Mouse (Mus musculus) Patski (cell line): ENCODE results near the gene Cep63. TPM values are rescaled to one million over a fixed set of nuclear protein-coding genes. Genes with fewer than 3 reads are reported as not detected.

Experiments
- ATAC-seq: fragments of 100-300 bp; one replicate; pipeline ENCODE4 v1.8.0; 2021
- CTCF ChIA-PET: fragments of 350-600 bp; sonication (Branson Sonifier 250); formaldehyde crosslinking; loops from one replicate; lab custom pipeline; 2022; ENCODE audit warnings: inconsistent platforms; lab: Charles Lee
- POLR2A ChIA-PET: fragments of 350-600 bp; sonication (Branson Sonifier 250); formaldehyde crosslinking; loops from one replicate; lab custom pipeline; 2022; ENCODE audit warnings: antibody characterized with exemption, inconsistent platforms; lab: Charles Lee
- DNase-seq: peaks from one replicate; pipeline ENCODE4 v3.0.0-alpha.2; 2011; ENCODE audit warnings: low read depth, low spot score
- H3K27me3 ChIP-seq: fragments of 371-371 bp; one replicate; pipeline ENCODE4 v1.5.1; 2021
- CTCF ChIP-seq: fragments of 100-300 bp; IDR thresholded peaks from one replicate; pipeline ENCODE4 v1.5.1; 2021
- in situ Hi-C: fragments of 300-500 bp; cut with MboI; formaldehyde crosslinking; loops from 3 replicates; pipeline ENCODE4 v1.11.1; 2018; ENCODE audit warnings: low pct_unique_long_range_greater_than_20kb, mixed read lengths
- polyA plus RNA-seq: library from polyadenylated mRNA; unstranded; gene quantifications from one replicate; pipeline ENCODE4 v1.2.3, GENCODE M21; 2021

The Cep63 gene
- polyA plus RNA-seq, 1 experiment from 2014 or later: 33.9 TPM

DNA sequence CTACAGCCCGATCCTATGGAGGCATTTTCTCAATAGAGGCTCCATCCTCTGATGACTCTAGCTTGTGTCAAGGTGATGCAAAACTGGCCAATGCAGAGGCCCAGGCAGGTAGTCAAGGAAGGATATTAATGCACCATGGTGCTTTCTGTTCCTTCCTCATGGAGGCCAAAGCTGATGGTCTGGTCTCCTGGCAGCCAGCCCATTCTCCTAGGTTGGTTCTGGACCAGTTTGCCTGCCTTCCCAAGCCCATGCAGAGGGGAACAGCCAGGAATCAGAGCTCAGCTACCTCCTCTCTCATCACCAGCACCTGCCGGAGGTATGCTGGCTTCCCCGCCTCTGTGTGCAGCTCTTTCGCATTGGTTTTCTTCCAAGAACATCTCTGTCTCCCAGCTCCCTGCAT, 89.4 kb downstream of the Cep63 start:
- ChIA-PET POLR2A (no interaction called here), CTCF (no interaction called here)
- ATAC-seq (no peak), DNase-seq (no peak)
- no peak for TF ChIP-seq CTCF
- in situ Hi-C loops: loop anchor here (25.0 kb wide), 1 partner anchor 1350 kb away; no protein-coding TSS in a partner anchor
- peaks cover 22% of the 10 kb centered on the region for H3K27me3 ChIP-seq

Other genes starting within 250 kb of the Cep63 start
- gene Ky, start 120.8 kb downstream of the Cep63 start, polyA plus RNA-seq: not detected
- 113 TPM for gene Anapc13, start 238 bp downstream of the Cep63 start, polyA plus RNA-seq
- 306 TPM for gene Amotl2, start 90.1 kb upstream of the Cep63 start, polyA plus RNA-seq
- 141 TPM for gene Ryk, start 208.4 kb upstream of the Cep63 start, polyA plus RNA-seq